Mouse (Mus musculus): ENCODE measurements around the gene Gm21891.
"Not testable (repeated sequence)": the region's sequence is repeated elsewhere in the genome, so short reads cannot be mapped to it uniquely, and the experiment has no call there.

Gene Gm21891

GRCm38 (mm10) chrY:13133392-13133791 is at the start of gene Gm21891:
Gm21891 (minus strand) TSS chrY:13133492.
- DNase-seq (ENCODE audit: low spot score), result not testable (repeated sequence)

DNA sequence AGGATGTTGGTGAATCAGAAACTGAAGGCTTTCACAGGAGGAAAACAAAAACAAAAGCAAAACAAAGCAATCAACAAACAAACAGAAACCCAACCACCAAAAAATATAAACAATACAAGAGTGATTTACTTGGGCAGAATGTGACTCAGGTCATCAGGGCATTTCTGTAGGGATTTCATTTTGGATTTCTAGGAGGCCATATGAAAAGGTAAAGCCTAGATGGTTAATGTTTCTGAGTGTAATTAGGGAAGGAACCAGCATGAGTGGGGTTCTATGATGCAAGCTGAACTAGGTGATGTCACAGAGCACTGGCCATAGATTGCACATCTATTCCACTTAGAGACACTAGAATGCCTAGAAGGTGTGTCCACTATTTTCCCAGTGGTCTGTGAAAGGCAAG is 28.4 kb upstream of the Gm21891 start, which contains the start of gene Gm21425:
Gm21425 (plus strand) TSS at position 301 of the 400 bp plus-strand sequence.
- not testable (repeated sequence) for DNase-seq (ENCODE audit: low spot score)
